Mouse (Mus musculus) liver, embryonic 13.5 days (tissue): Measurements from ENCODE around the gene Mybpc1. TPM values are rescaled to one million over a fixed set of nuclear protein-coding genes. Genes with fewer than 3 reads are reported as not detected.

Experiments used
- ATAC-seq: fragments of 200-750 bp; cut with Nextera tagmentation; 2 replicates; pipeline ENCODE4 v1.8.0; 2017; ENCODE audit warnings: low read depth, mild to moderate bottlenecking, moderate number of reproducible peaks, moderate library complexity
- DNase-seq: peaks from one replicate; pipeline ENCODE4 v3.0.0; 2022
- H3K27ac ChIP-seq: fragments of 300-500 bp; sonication (generic); 2 replicates; pipeline ENCODE4 v1.5.1; 2015; ENCODE audit warnings: moderate library complexity, mild to moderate bottlenecking, inconsistent platforms
- H3K27me3 ChIP-seq: fragments of 300-500 bp; sonication (generic); 2 replicates; pipeline ENCODE4 v1.6.1; 2015; ENCODE audit warnings: mild to moderate bottlenecking, inconsistent platforms
- H3K36me3 ChIP-seq: fragments of 300-500 bp; sonication (generic); 2 replicates; pipeline ENCODE4 v1.6.1; 2015; ENCODE audit warnings: mild to moderate bottlenecking, inconsistent platforms
- H3K4me1 ChIP-seq: fragments of 300-500 bp; sonication (generic); replicated peaks from 2 replicates; pipeline ENCODE4 v1.6.1; 2015; ENCODE audit warnings: inconsistent platforms
- H3K4me2 ChIP-seq: fragments of 300-500 bp; sonication (generic); 2 replicates; pipeline ENCODE4 v1.6.1; 2015; ENCODE audit warnings: inconsistent platforms, mild to moderate bottlenecking, moderate library complexity
- H3K4me3 ChIP-seq: fragments of 300-500 bp; sonication (generic); replicated peaks from 2 replicates; pipeline ENCODE4 v1.5.1; 2015; ENCODE audit warnings: mild to moderate bottlenecking, inconsistent platforms
- H3K9ac ChIP-seq: fragments of 300-500 bp; sonication (generic); 2 replicates; pipeline ENCODE4 v1.6.1; 2015; ENCODE audit warnings: mild to moderate bottlenecking, inconsistent platforms
- H3K9me3 ChIP-seq: fragments of 300-500 bp; sonication (generic); replicated peaks from 2 replicates; pipeline ENCODE4 v1.6.1; 2016; ENCODE audit warnings: inconsistent platforms
- WGBS: fragments of 180-500 bp; shearing (Covaris S2); methylation state at CpG from one replicate; pipeline ENCODE4 v1.1.7; 2015; ENCODE audit not compliant: insufficient replicate concordance; 5-methylcytosine and 5-hydroxymethylcytosine counted together
- polyA plus RNA-seq: library from polyadenylated mRNA; unstranded; fragments of >200 nt; fragmentation: Nextera tagmentation; extraction: Ambion mirVana; gene quantifications from 2 replicates; pipeline ENCODE4 v1.2.1, GENCODE M21; 2015

Gene Mybpc1
- polyA plus RNA-seq, 1 experiment from 2014 or later, result 0.62 TPM

DNA sequence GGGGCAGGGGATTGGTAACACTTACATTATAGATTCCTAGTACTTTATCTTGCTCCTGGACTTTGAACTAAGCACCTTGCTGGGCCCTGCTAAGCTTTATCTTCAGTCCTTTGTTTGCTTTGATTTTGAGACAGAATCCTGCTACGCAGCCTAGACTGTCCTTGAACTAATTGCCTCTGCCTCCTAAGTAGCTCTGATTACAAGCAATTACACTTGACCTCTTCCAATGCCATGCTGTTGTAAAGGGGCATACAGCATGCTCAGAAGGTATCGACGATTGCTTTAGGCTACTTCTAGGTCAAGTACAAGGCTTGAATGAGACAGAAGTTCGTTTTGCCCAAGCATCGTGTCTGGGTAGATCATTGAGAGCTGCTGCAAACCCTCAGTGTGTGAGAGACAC lies 99.7 kb downstream of the Mybpc1 start:
- Histone ChIP-seq H3K9me3 (no peaks in the 10 kb centered on the region), H3K4me3 (no peak overlapping the region), H3K9ac (no peak overlapping the region), H3K4me1 (peaks cover 14% of the 10 kb centered on the region), H3K36me3 (no peaks in the 10 kb centered on the region), H3K4me2 (no peak overlapping the region), H3K27me3 (no peaks in the 10 kb centered on the region), H3K27ac (no peak overlapping the region)
- WGBS, result 67% methylated on average over 5 of the region's 5 CpGs
- no peak for DNase-seq
- ATAC-seq, result no peak

DNA sequence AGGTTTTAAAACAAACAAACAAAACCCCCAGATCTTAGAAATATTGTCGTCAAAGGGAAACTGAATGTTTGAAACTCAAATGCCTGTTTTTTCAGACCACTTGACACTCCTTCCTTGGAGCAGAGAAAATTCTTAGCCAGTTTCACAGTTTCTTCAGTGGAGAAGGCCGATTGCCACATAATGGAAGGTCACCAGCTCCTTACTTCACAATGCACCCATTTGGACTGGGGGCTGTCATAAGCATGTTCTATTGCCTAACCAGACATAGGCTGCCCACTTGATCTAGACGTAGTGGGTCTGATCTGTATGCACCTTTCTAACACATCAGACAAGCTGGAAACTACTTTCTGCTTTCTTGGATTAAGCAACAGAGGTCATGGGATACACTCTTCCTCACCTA lies 100.5 kb downstream of the Mybpc1 start:
- WGBS, result 63% methylated on average over 3 of the region's 3 CpGs
- no peak for DNase-seq
- Histone ChIP-seq H3K9me3 (no peaks in the 10 kb centered on the region), H3K4me3 (no peak overlapping the region), H3K36me3 (no peaks in the 10 kb centered on the region), H3K9ac (no peak overlapping the region), H3K4me1 (peaks cover 14% of the 10 kb centered on the region), H3K27me3 (no peaks in the 10 kb centered on the region), H3K27ac (no peak overlapping the region), H3K4me2 (peak overlapping the region; percentile 91)
- ATAC-seq, result no peak

DNA sequence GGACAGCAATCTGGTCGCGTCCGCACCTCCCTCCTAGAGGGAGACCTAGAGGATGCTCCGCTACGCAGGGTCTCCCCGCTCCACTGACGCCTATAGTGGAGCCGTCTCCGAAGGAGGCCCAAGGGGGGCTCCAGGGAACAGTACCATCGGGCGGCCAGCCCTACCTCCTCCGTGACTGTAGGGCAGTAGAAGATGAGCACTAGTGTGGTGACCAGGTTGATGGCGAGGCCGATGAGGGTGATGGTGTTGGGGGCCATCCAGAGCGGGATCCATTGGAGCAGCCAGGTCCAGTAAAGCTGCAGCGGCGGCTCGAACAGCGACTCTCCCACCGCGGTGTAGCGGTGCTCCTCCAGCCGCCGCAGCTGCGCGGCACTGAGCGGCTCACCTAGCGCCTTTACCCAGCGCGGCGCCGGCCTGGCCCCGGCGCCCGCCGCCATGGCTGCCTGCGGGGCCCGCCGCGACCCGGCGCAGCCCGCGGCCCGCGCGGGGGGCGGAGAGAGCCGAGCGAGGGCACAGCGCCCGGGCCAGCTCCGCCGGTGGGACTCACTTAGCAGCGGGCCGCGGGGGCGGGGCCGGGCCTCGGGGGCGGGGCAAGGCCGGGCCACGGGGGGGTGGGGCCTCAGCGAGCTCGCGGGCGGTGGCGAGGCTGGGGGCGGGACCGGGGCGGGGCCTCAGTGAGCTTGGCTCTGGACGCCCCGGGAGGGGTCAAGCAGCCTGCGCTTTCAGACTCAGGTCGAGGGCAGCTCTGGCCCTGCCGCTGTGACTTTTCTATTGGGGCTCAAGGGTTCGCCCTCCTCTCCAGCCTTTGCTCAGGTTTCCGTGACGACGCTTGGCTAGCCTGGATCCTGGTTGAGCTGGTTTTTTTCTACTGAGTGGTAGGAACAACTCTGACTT lies 101.3 kb downstream of the Mybpc1 start, which contains the start of gene Chpt1:
Gene Chpt1, minus strand, starts transcription at position 653 of the 894 bp plus-strand sequence.
- H3K36me3 ChIP-seq, result no peaks in the 10 kb centered on the region
- peaks cover 14% of the 10 kb centered on the region for H3K4me1 ChIP-seq
- H3K4me2 ChIP-seq, result peak within 1 kb of the TSS; percentile 91
- no peaks in the 10 kb centered on the region for H3K9me3 ChIP-seq
- no peaks in the 10 kb centered on the region for H3K27me3 ChIP-seq
- peak; percentile 66 for DNase-seq
- WGBS, result under 1% methylated on average over 60 of the region's 80 CpGs
- peak within 1 kb of the TSS; percentile 72 for H3K4me3 ChIP-seq
- H3K9ac ChIP-seq, result peak within 1 kb of the TSS; percentile 79
- ATAC-seq, result peak; percentile 97
- H3K27ac ChIP-seq, result no peak within 1 kb of the TSS

DNA sequence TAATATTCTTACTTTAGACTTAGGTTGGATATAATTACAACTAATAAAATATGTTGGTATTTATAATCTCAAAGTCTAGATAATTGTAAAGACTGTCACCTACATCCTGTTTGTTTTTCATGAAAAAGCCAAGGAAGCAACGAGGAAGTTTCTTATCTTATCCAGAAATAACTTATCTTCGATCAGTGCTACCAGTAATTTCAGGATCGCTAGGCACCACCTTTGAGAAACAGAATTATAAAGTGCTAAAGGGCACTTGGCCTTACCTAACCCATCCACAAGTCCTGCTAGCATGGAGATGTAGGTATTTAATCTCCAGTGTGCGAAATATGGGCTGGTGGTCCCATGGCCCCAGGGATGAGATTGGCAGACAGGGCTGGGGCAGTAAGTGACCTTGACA lies 102.0 kb downstream of the Mybpc1 start:
- H3K4me2 ChIP-seq, result peak overlapping the region; percentile 91
- DNase-seq (no peak), ATAC-seq (no peak)
- H3K36me3 ChIP-seq, result no peaks in the 10 kb centered on the region
- peak overlapping the region; percentile 79 for H3K9ac ChIP-seq
- no peaks in the 10 kb centered on the region for H3K9me3 ChIP-seq
- no peak overlapping the region for H3K27ac ChIP-seq
- 35% methylated on average over 4 of the region's 4 CpGs for WGBS
- H3K4me1 ChIP-seq, result peaks cover 14% of the 10 kb centered on the region
- H3K27me3 ChIP-seq, result no peaks in the 10 kb centered on the region
- peak overlapping the region; percentile 72 for H3K4me3 ChIP-seq

DNA sequence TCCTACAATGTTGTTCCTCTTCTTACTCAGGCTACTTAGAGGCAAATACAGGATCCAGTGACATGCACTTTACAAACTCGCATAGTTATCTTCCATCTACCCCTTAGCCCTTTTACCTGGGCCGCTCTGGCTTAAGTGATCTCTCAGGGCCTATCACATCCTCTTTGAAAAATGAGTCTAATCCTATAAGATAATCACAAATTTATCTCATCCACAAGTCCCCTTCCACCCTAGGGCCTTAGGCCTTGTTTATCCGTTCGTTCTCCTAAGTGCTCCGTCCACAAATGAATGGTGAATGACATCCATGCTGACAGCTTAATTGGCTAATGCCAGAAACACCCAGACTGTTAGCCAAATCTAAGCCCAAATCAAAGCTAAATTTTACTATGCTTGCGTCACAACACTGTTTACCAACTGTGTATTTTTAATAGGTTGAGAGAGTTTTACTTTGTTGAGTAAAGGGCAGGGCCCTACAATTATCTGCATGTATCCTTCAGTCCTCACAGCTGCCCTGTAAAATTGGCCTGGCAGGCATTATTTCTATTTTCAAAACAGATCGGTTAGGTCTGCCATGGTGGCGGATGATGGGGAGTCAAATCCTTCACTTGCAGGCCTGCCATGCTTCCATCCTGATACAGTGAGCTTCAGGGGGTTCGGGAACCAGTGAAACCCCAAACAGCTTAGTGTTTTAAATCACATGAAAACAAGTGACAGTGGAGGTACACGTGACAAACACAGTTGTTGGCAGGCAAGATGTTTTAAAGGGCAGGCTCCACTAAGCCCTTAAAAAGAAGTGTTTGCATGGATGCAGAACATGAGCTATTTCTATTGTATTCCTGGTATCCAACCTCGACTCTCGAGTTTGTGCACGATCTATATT lies 102.8 kb downstream of the Mybpc1 start:
- no peak for DNase-seq
- no peak overlapping the region for H3K9ac ChIP-seq
- H3K4me2 ChIP-seq, result no peak overlapping the region

DNA sequence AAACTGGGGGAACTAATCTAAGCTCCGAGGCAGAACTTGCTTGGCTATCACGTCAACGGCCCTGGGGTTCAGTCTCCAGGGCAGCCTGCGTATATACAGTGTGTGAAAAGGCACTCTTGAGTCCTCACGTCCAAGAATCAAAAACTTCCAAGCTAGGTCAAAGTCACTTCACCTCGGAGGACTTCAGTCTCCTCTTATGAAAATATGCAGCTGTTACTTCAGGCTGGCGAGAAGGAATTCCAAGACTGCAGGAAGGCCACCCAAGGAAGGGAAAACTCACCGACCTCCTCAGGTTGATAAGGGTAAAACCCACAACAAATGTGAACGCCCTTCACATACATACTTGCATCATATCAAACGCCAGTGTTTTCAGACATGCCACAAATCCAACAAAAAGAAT lies 103.6 kb downstream of the Mybpc1 start:
- WGBS, result 63% methylated on average over 10 of the region's 10 CpGs
- Histone ChIP-seq H3K27me3 (no peaks in the 10 kb centered on the region), H3K4me2 (no peak overlapping the region), H3K9me3 (no peaks in the 10 kb centered on the region), H3K4me1 (peaks cover 14% of the 10 kb centered on the region), H3K36me3 (no peaks in the 10 kb centered on the region), H3K4me3 (no peak overlapping the region), H3K27ac (no peak overlapping the region), H3K9ac (no peak overlapping the region)
- no peak for DNase-seq
- no peak for ATAC-seq

More for the DNA sequence above, 102.8 kb downstream of the Mybpc1 start:
- Histone ChIP-seq H3K4me1 (peaks cover 14% of the 10 kb centered on the region), H3K27ac (no peak overlapping the region), H3K27me3 (no peaks in the 10 kb centered on the region), H3K36me3 (no peaks in the 10 kb centered on the region), H3K4me3 (no peak overlapping the region), H3K9me3 (no peaks in the 10 kb centered on the region)
- no peak for ATAC-seq
- 77% methylated on average over 13 of the region's 13 CpGs for WGBS

DNA sequence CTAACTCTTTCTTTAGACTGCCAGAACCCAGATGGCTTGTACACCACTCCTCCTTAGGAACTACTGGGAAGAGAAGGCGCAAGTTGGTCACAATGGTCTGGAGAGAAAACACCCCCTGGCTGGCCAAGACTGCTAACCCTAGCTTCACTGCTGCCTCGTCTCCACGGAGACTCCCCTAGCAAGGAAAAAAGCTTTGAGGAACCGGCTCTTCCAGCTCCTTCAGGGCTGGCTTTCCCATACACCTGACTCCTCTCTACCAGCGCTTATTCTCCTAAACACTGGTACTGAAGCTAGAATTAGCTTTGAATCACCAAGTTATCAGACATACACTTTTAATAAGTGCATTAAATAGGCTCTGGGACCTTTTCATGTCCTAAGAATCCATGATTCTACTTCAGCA lies 105.0 kb downstream of the Mybpc1 start:
- Histone ChIP-seq H3K27ac (no peak overlapping the region), H3K4me3 (no peak overlapping the region), H3K4me2 (no peak overlapping the region), H3K9me3 (no peaks in the 10 kb centered on the region), H3K27me3 (no peaks in the 10 kb centered on the region), H3K36me3 (no peaks in the 10 kb centered on the region), H3K9ac (no peak overlapping the region), H3K4me1 (peaks cover 14% of the 10 kb centered on the region)
- DNase-seq (no peak), ATAC-seq (no peak)
- 60% methylated on average over 5 of the region's 5 CpGs for WGBS

DNA sequence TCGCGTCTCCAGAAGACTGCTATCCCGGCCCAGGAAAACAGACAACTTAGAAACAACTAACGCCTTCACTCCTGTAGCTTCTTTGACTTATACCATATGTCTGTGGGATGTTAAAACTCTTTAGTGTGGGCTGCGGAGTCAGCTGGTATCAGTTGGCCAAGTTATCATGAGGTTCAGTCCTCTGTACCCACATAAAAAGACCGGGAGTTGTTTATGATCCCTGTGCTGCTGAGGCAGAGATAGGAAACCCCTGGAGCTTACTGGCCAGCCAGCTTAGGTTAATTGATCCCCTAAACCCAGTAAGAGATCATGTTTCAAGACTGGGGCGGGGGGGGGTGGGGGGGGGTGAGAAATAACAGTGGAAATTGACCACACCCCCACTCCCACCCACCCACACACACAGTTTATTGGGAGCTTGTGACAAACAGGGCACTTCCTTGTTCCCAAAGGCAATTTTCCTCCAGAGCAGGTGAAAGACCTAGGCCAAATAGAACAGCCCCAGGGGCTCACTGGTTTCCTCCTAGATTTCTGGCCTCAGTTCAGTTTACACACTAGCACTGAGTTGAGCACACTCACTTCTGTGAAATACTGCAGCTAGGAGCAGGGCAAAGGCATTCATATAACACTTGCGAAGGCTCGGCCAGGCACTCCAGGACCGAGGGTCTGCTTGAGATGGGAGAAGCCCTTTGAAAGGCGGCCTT lies 107.9 kb downstream of the Mybpc1 start:
- Histone ChIP-seq H3K4me3 (no peak overlapping the region), H3K9ac (no peak overlapping the region), H3K36me3 (no peaks in the 10 kb centered on the region), H3K4me1 (no peaks in the 10 kb centered on the region), H3K27me3 (no peaks in the 10 kb centered on the region), H3K4me2 (no peak overlapping the region), H3K27ac (no peak overlapping the region), H3K9me3 (no peaks in the 10 kb centered on the region)
- ATAC-seq (no peak), DNase-seq (no peak)
- 64% methylated on average over 11 of the region's 11 CpGs for WGBS

DNA sequence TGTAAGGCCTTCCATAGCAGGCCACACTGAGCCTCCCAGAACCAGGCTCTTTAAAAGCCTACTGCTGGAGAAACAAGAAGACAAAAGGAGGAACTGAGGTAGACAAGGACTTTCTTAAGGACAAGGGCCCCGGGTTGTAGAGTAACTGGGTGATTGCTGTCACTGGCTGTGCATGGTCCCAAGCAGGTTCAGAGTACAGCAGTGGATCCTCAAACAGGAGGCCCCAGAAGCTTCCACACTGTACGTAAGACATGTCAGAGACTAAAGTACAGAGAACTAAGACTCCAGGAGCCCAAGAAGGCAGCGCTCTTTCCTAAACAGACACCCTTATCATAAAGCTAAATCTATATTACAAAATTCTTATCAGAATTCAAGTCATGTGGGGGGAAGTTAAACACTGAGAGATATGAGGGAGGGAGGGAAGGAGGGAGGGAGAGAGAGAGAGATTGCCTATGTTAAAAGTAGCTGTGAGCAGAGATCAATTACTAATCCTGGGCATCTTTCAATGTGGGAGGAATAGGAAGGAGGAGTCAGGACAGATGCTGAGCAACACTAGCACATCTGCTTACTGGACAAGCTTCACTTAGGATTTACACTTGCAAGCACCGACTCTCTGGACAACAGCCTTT lies 109.9 kb downstream of the Mybpc1 start:
- H3K4me2 ChIP-seq, result no peak overlapping the region

DNA sequence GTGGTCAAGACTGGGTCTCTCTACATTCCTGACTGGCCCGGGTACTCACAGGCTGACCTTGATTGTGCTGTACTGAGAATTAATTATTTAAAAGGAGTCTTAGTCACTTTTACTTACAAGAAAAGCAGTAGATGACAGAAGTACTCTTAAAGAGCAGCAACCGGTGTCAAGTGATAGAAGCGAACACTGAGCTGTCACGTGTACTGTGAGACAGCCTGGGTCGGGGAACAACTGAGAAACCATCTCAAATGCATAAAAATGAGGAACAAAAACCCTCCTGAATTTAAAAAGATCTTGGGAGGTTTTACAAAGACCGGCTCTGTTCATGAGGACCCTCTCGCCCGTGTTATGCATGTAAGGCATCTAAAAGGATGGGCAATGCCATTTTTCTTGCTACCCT lies 112.3 kb downstream of the Mybpc1 start:
- Histone ChIP-seq H3K4me3 (no peak overlapping the region), H3K4me2 (no peak overlapping the region), H3K4me1 (no peaks in the 10 kb centered on the region), H3K9ac (no peak overlapping the region), H3K36me3 (no peaks in the 10 kb centered on the region), H3K27me3 (no peaks in the 10 kb centered on the region), H3K9me3 (no peaks in the 10 kb centered on the region), H3K27ac (no peak overlapping the region)
- 60% methylated on average over 8 of the region's 8 CpGs for WGBS
- ATAC-seq (no peak), DNase-seq (no peak)

More for the DNA sequence above, 109.9 kb downstream of the Mybpc1 start:
- H3K4me1 ChIP-seq, result no peaks in the 10 kb centered on the region
- H3K36me3 ChIP-seq, result no peaks in the 10 kb centered on the region
- no peaks in the 10 kb centered on the region for H3K27me3 ChIP-seq
- no peaks in the 10 kb centered on the region for H3K9me3 ChIP-seq
- DNase-seq (no peak), ATAC-seq (no peak)
- no peak overlapping the region for H3K9ac ChIP-seq
- WGBS, result 51% methylated on average over 4 of the region's 4 CpGs
- no peak overlapping the region for H3K27ac ChIP-seq
- H3K4me3 ChIP-seq, result no peak overlapping the region
